Mouse (Mus musculus) ES-Bruce4 (cell line): ENCODE results near the gene Banf1.

ENCODE experiments used
- CTCF ChIP-seq: IDR thresholded peaks from one replicate; pipeline ENCODE4 v1.8.1; 2011; ENCODE audit warnings: low read depth, low read length
- EP300 ChIP-seq: IDR thresholded peaks from 2 replicates; pipeline ENCODE4 v1.6.1; 2011; ENCODE audit warnings: low read depth, low read length; ENCODE audit not compliant: insufficient read depth
- POLR2A ChIP-seq: IDR thresholded peaks from one replicate; pipeline ENCODE4 v1.8.1; 2011; ENCODE audit warnings: low read length; ENCODE audit not compliant: insufficient read depth

GRCm38 (mm10) chr19:5402293-5402692 is 35.3 kb upstream of the Banf1 start, which contains the start of gene Tsga10ip:
- TF ChIP-seq EP300 (no peak), CTCF (no peak), POLR2A (no peak)
